Mouse (Mus musculus): Measurements from ENCODE around the gene Ago3.
A peak's percentile ranks its signal among the peaks of the same experiment; 100 is the strongest.

Ago3 gene

DNA sequence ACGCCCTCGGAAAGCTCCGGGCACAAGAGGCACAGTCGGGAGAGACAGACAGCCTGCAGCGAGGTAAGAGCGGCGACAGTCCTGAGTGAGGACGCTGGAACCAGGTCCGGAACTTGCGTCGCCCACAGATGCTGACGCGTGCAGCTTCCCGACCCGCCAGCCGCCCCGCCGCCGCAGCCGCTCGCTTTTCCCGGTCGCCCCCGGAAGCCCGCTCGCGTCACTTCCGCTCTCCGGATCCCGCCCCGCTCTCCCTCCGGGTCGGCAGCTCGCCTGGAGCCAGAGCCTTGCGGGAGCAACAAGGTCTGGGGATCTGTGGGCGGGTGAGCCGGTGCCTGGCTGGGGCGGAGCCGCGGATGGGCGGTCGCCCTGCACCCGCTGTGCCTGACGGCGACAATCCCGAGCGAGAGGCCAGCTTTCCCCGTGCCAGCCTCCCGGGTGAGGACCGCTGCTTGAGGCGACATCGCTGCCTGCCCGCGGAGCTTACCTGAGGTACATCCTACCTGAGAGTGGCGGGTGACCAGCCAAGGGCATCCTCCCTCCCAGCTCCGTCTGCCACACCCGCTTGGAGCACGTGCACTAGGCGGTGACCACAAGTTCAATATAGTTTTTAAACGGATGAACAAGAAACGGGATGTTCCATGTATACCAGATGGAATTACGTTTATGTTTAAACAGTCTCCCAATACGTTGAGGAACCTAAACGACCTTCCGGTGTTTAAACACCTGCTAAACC lies at the start of gene Ago3:
Gene Ago3, minus strand, starts transcription at position 210 of the 733 bp plus-strand sequence.
- DNase-seq = peak; percentile 99

DNA sequence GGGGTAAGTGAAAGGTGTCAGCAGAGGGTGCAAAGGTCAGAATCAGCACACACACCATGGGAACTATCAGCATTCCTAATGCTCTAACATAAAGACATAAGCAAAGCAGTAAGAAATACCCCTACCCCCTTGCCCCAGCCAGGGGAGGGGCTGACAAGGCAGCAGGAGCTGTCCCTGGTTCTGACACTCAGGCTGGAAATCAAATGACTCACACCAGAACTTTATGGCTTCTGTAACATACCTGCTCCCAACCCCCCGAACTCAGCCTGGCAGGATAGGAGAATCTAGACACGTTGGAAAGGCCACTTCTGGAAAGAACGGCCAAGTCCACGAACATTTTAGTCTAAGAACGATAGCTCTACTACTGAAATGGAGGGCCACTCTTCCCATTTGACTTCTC lies 43.7 kb upstream of the Ago3 start:
- DNase-seq = no peak

DNA sequence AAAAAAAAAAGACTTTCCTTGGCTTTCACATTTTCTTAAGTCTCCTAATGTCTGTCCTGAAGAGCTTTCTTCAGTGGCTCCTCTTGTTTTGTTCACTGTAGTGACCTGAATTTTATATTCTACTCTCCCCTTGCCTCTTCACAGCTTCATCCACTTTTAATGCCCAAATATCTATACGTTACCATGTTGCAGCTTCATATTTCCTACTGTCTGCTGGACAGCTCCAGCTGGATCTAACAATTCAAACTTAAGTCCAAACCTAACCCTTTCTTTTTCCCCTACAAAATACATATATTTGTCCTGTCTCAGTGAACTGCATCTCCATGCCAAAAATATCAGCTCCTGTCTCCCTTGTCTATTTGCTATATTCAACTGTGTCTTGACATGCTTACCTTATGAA lies 40.0 kb upstream of the Ago3 start:
- DNase-seq = no peak

DNA sequence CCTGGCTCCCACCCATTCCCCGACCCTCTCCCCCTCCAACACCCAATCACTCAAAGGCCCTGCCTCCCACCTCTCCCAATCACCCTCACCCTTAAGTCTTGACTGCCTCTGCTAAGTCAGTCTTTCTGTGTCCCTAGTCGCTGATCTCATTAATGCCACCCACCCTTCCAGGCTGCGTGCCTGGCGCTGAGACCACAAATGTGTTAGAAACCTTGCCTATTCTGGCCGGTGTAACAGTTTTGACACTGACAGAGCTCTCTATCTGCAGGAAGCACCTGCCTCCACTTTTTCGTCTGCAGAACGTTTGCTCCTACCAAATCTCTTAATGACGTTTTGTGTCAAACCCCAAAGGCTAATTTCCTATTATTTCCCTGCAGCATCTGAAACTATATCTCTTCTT lies 39.6 kb upstream of the Ago3 start:
- no peak for DNase-seq

DNA sequence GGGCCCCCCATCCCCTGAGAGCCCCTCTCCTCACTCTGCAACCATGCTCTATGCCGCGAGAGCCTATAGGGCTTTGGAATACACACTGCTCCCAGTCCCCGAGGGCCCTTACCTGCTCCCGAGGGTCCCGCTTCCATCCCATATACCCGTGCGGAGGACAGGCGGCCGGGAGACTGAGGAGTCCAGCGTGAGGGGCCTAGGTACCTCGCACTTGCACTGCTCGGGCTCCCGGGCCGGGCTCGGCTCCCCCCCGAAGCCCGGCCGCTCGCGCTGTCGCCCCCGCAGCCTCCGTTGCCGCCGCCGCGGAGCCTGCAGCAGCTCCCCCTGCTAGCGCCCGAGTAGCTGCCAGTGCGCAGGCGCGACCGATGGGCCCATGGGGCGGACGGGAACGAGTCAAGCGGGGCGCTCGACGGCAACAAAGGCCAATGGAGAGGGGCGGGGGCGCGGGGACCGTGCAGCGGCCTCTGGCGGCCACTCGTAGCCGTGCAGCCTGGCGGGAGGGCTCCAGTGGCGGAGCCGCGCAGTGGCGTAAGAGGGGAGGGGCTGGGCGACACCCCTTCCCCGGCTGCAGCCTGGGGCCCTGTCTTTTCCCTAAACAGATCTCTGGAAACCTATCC lies 39.0 kb upstream of the Ago3 start, which contains the start of gene Ago1:
Gene Ago1, minus strand, starts transcription at position 299 of the 617 bp plus-strand sequence.
- peak; percentile 100 for DNase-seq

DNA sequence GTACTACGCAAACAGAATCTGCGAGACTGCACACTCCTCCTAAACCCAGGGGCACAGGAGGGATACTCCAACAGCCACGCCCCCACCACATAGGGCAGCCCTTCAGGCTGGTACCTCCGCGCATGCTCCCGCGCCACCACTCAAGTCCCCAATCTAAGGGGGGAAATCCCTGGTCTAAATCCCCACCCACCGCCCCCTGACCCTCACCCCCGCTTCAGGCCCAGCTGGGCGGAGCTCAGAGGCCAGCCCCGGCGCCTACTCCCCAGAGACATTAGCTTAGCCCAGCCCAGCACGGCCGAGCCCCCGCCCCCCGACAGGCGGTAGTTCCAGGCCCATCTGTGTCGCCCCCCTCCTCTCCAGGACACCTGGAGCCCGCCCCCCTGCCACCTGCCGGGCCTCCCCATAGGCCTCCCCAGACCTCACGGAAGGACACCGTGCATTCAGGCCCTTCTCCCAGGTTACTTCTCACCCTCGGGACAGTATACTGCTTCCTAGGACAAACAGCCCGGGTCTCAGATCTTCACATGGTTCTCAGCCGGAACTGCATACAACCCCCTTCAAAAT lies 38.4 kb upstream of the Ago3 start:
- DNase-seq = peak; percentile 97

DNA sequence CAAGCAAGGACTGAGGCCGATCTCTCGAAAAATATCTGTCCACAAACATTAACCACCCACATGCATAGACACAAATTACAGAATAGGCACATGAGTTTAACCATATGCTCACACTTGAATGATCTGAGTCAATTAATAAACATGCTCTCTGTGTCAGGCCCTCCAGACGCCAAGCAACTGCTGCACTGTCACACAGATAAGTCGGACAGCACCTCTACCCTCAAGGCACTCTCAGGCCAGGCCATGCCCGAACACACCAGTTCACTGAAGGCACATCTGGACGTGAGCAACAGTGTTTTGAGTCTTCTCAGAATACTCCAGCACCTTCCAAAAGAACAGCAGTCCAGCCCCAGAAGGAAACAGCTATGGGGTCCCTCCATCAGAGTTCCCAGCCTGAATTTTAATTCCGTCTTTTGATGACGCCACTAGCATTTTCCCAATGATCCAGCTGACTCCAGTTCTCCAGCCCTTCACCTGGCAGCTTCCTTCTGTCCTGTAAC lies 36.9 kb upstream of the Ago3 start:
- DNase-seq = no peak

DNA sequence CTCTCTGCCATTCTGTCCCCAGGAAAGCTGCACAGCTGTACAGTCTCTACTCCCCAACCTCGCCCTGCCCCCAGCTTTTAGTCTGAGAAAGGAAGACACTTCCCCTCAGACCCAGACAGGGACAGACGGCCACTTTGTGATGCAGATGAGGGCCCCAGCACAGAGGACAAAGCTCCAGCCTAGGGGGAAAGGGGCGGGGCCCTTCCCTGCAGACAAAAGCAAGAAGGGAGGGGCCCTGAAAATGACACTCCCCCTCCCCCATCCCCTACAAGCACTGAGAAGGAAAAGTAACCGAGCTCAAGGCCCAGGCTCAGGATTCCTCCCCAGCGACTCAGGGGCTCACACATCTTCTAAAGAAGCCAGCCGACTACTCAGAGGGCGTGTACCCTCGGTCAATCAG lies 36.5 kb upstream of the Ago3 start:
- peak; percentile 90 for DNase-seq

DNA sequence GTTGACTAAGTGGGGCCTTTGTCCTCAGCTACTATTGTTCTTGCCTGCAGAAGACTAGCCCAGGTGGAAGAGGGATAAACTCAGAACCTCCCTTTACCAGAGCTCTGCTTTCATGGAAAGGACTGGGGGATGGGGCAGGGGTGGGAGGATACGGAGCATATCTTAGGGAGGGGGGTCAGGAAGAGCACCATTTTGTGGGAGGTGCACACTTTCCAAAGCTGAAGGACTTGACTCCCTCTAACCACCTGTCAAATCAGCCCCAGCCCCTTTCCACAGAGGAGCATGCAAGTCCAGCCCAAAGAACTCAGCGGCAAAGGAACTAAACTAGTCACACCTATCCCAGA lies 35.5 kb upstream of the Ago3 start:
- no peak for DNase-seq

DNA sequence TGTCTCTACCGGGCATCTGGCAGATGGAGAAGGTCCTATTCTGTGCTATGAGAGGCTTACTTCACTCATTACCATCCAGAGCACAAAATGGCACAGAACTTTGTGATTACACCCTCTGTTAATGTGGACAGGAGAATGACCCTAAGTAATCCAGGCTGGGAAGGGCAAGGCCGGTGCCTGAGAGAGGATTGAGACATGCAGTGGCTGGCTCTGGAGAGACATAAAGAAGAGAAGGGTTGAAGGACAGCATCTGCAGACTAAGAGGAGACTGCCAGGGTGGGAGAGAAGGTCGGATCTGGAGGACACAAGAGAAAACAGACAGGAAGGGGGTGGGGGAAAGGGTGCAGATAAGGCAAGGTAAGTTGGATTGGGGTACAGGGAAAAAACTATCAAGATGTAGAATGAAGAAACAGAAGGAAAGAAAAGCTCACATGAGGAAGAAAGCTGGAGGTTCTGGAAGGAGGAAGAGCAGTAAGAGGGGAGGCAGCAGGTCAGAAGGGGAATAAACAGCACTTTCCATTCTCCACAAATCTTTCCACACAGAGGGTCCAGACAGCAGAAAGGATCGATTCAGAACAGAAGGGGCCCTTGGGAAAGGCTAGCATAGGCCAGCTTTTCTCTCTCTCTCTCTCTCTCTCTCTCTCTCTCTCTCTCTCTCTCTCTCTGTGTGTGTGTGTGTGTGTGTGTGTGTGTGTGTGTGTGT lies 35.0 kb upstream of the Ago3 start:
- no peak for DNase-seq

DNA sequence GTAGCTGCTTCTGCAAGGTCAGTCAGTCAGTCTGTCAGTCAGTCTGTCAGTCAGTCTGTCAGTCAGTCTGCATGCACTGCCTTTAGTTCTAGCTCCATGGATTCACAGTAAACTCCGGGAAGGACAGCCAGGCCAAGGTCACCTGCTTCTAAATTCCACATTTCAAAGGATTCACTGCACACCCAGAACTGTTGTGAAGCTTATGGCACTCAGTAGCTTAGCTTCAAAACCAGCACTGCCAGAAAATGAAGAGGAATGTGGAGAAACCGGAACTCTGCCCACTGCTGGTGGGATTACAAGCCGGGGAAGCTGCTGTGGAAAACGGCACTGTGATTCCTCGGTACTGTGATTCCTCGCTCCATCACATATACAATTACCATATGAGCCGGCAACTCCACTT lies 26.1 kb upstream of the Ago3 start:
- no peak for DNase-seq

DNA sequence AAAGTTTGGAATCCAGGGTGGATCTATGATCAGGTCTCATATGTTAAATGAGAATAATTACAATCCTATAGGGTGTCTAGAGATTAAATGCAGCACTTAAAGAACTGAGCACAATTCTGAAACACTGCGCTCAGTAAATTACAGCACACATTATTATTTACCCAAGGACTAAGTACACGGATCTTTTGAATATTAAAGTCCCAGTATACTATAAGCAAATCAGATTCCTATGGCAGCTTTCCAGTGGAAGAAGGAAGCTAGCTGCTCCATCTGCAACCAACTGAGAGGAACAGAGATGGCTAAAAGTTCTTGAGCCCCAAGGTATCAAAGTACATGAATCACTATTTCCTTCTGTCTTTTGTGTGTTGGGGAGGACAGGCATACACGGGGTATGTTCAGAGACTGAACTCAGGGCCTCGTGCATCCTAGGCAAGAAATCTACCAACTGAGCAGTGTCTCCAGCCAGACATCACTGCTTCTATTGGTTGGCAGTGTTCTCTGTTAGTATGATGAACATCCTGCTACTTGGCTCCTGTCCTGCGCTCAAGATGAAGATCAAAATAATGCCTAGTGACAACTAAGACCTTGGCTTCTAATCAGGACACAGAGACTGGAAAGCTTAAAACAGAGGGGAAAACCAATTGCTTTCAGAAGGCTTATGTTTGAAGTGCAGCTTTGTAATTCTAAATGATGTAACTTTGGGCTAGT lies 25.3 kb upstream of the Ago3 start:
- no peak for DNase-seq

DNA sequence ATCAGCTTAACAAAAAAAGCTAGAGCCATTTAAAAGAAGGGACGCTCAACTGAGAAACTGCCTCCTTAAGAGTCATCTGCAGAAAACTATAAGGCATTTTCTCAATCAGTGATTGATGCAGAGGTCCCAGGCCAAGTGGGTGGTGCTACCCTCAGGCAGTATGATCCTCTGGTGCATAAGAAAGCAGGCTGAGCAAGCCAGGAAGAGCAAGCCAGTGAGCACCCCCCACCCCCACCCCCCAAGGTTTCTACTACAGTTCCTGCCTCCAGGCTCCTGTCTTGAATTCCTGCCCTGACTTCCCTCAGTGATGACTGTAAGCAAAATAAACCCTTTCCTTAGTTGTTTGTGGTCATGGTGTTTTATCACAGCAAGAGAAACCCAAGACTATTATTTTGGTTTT lies 20.9 kb upstream of the Ago3 start:
- peak; percentile 12 for DNase-seq

DNA sequence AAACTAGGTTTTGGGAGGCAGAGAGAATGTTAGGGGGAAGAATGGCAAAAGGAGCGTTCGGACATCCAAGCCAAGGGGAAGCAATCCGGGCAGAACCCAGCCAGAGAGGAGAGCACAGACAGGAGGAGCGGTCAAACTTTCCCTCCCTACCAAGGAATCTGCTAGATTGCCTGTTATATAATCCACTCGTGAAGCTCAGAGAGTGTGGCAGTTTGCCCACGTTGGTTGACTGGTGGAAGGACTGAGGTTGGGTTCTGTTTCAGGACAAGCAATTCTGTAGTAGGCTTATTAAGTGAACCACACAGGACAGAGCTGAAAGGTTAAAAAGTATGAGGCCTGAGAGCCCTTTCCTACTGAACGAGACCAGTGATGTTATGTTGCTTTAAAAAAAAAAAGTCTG lies 17.8 kb upstream of the Ago3 start:
- DNase-seq = peak; percentile 89

DNA sequence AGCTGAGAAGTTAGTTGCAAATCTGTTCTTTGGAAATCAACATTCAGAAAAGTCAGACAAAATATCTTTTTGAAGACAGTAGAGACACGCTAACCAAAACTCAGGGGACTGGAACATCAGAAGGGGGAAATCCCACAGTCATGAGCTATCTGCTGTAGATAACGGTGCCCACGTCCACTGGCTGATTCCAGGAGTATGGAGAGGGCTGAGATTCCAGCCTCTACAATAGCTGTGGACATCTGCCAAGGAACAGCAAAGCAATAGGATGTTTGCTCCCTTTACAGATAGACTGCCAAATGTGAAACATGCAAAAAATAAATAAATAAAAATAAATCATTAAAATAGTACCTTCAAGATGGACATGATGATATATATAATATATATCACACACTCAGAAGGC lies 15.2 kb upstream of the Ago3 start:
- peak; percentile 80 for DNase-seq

DNA sequence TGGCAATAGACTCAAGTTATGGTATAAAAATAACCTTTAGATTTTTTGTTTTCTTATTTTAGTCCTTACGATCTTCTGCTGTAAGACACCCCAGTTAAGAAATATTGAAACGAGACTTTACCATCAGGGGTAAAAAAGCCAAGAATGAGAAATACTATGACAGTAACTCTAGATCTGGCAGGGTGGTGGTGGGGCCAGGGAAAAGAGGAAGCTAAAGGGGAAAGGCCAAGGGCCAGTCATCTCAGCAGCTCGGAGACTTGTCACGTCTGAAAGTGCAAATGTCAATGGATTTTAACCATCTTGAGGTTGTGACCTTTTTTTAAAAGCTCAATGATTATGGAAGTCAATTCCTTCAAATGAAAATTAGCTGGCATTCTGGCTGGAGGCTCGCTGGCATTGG lies 8.9 kb upstream of the Ago3 start:
- peak; percentile 83 for DNase-seq

DNA sequence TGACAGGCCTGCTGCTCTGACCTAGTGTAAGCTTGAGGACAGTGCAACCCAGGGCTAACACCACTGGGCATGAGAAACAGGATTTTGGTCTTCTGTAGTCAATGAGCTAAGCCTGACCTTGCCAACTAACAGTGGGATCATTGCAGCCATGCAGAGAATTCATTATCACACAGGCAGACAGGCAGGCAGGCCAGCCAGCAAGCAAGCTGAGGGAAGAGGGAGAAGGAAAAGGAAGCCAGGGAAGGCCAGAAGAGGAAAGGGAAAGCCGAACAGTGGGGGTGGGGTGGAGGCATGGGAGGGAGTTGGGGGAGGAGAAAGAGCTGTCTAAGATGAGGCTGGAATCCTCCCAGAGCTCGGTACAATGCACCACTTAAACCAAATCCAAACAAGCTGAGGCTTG lies 6.9 kb upstream of the Ago3 start:
- DNase-seq = peak; percentile 90

DNA sequence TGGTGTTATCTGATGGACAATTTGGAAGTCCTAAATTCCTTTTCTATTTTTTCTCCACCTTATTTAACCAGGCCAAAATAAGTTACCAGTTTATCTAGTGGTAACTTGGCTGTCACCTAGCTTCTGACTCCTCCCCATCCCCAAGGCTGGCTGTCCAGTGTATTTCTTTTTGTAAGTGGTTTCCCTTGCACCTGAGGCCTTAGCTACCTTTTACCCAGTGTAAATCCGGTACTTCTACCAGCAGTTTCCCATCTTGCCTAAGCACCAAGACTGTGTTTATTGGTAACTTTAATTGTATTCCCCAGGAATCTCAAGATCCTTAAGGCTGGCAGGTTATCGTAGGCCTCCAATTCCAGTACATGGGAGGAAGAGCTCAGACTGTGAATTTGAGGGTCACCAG lies 4.7 kb upstream of the Ago3 start:
- peak; percentile 64 for DNase-seq

DNA sequence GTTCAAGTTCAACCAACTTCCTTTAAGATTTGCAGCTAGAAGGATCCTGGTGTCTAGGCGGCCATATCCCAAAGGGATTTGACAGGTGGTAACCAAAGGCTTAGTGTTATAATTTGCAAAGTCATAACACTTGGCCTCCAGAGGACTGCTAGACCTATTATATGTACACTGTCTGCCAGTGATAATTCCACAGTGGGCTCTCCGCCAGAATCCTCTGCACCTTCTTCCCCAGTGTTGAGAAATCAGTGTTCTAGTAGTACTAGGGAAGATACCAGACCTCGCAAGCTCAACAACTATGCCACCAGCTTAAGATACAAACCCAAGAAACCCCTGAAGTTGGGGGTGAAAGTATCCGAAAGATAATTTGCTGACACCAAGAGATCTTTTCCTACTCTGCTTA lies 3.8 kb upstream of the Ago3 start:
- peak; percentile 80 for DNase-seq

DNA sequence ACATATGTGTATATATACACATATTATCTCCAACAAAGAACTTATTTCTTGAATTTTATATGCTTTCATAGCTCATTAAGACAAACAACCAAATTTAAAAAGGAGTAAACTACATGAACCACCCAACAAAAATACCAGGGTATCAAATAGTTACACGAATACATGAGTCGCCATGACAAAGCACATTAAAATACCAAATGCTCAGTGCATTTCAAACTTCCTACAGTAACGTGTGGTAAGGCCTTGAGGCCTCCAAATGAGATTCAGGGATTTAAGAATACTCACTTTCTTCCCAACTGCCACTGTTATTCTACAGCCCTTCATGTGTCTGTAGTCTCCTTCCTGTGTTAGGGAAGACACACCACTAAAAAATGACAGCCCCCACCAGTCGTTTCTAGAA lies 2.4 kb upstream of the Ago3 start:
- DNase-seq = peak; percentile 36

DNA sequence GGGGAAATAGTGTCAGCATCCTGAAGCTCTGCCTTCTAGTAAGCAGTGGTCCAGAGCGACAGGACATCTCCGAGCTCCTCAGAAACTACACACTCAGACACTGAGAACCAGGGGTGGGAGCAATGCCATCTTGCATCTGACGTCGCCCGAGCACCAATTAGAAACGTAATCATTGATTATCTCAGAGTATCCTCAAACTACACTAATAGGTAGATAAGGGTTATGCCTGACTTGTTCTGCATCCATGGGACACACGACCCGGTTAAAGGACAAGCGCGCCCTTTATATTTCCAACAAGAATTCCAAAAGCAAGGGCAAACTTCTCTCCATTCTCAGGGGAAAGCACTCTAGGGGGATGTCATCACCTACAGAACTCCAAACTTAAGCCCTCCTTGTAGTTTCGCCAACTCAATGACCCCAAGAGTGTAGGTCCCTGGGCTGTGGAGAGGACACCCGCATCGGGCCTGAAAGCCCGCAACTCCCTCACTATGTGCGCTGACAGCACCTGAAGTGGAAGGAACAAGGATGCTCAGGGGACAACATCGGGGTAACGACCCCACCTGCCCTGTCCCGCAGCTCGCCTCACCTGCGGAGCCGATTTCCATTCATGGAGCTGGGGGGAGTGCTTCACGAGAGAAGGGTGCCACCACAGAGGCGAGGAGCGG lies 542 bp downstream of the Ago3 start:
- DNase-seq = peak; percentile 88

DNA sequence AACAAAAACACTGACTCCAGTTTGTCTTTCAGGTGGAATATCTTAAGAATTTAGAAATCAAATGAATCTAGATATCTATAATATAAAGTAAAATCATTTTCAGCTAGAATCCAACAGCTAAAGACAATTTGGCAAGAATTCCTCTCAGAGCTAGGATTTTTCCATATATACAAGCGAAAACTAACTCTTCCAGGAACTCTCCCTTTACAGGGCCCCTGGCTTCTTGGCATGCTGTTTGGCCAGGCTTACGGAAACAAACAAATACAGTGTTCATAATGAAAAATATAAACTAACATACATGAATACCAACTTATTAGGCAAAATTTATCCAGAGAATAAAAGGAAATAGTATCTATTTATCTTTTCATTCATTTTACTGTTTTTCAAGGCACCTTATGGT lies 5.5 kb downstream of the Ago3 start:
- no peak for DNase-seq

DNA sequence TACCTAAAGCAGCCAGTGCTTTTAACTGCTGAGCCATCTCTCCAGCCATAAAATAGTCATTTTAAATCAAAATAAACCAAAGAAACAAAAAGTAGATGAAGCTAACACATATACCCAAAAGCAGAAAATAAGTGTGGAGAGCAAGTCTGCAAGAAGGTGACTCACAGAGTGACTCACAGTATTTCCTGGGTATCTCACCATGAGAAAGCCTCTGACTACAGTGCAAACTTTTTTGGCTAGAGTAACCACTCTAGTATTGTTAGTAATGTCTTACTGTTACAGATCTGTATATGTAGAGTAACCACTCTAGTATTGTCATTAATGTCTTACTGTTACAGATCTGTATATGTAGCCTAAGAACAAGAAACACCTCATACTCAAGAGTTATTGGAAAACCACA lies 13.6 kb downstream of the Ago3 start:
- no peak for DNase-seq

All from heart, adult 11 months (tissue).